Mouse (Mus musculus) stomach, embryonic 16.5 days (tissue): ENCODE measurements around the gene Ptprj. TPM values are rescaled to one million over a fixed set of nuclear protein-coding genes. Genes with fewer than 3 reads are reported as not detected.

Source experiments
- ATAC-seq: fragments of 200-750 bp; cut with Nextera tagmentation; 2 replicates; pipeline ENCODE4 v1.8.0; 2017; ENCODE audit warnings: moderate number of reproducible peaks, moderate TSS enrichment; ENCODE audit not compliant: insufficient read depth, low FRiP score
- H3K27ac ChIP-seq: fragments of 300-500 bp; sonication (generic); 2 replicates; pipeline ENCODE4 v1.5.1; 2014; ENCODE audit warnings: low read length
- H3K27me3 ChIP-seq: fragments of 300-500 bp; sonication (generic); 2 replicates; pipeline ENCODE4 v1.6.1; 2014; ENCODE audit warnings: low read length, control low read depth, mixed read lengths; ENCODE audit not compliant: control insufficient read depth, insufficient read depth
- H3K36me3 ChIP-seq: fragments of 300-500 bp; sonication (generic); 2 replicates; pipeline ENCODE4 v1.6.1; 2014; ENCODE audit warnings: low read length; ENCODE audit not compliant: control insufficient read depth, insufficient read depth
- H3K4me1 ChIP-seq: fragments of 300-500 bp; sonication (generic); 2 replicates; pipeline ENCODE4 v1.6.1; 2014; ENCODE audit warnings: low read length, control low read depth, mixed read lengths; ENCODE audit not compliant: control insufficient read depth, insufficient read depth
- H3K4me2 ChIP-seq: fragments of 300-500 bp; sonication (generic); 2 replicates; pipeline ENCODE4 v1.6.1; 2014; ENCODE audit warnings: low read depth, low read length, mixed read lengths
- H3K4me3 ChIP-seq: fragments of 300-500 bp; sonication (generic); replicated peaks from 2 replicates; pipeline ENCODE4 v1.5.1; 2014; ENCODE audit warnings: mild to moderate bottlenecking, low read length
- H3K9ac ChIP-seq: fragments of 300-500 bp; sonication (generic); 2 replicates; pipeline ENCODE4 v1.6.1; 2014; ENCODE audit warnings: low read length
- H3K9me3 ChIP-seq: fragments of 300-500 bp; sonication (generic); replicated peaks from 2 replicates; pipeline ENCODE4 v1.6.1; 2016; ENCODE audit warnings: low read length, control low read depth; ENCODE audit not compliant: control insufficient read depth
- WGBS: fragments of 180-500 bp; shearing (Covaris S2); extraction: QIAGEN DNeasy Blood & Tissue Kit; methylation state at CpG from one replicate; pipeline ENCODE4 v1.1.7; 2014; 5-methylcytosine and 5-hydroxymethylcytosine counted together
- polyA plus RNA-seq: library from polyadenylated mRNA; unstranded; fragments of >200 nt; fragmentation: Nextera tagmentation; extraction: Ambion mirVana; gene quantifications from 2 replicates; pipeline ENCODE4 v1.2.1, GENCODE M21; 2015

Ptprj gene
- polyA plus RNA-seq, 1 experiment from 2014 or later = 5.0 TPM

DNA sequence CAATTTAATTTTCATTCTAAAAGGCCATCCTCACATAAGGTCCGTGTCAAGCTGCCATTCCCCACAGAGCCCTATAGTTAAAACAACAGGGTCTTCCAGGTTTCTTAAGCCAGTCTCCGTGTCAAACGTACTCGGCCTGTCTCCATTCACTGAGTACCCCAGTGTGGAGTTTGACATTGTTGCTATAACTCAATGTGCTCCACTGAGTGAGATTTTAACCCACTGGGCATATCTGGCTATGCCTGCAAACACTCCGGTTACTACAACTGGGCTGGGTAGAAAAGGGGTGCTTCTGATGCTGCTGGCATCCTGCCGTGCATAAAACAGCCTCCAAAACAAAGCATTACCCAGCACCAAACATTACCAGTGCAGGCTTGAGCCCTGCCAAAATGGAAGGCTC lies 53.5 kb downstream of the Ptprj start:
- H3K9ac ChIP-seq = peak overlapping the region; percentile 34
- peak overlapping the region; percentile 45 for H3K4me2 ChIP-seq
- no peaks in the 10 kb centered on the region for H3K9me3 ChIP-seq
- peak overlapping the region; percentile 95 for H3K27ac ChIP-seq
- H3K36me3 ChIP-seq = no peaks in the 10 kb centered on the region
- ATAC-seq = no peak
- H3K4me1 ChIP-seq = peaks cover 24% of the 10 kb centered on the region
- 23% methylated on average over 6 of the region's 6 CpGs for WGBS
- H3K4me3 ChIP-seq = no peak overlapping the region; the same call in 1 of the 2 replicates
- H3K27me3 ChIP-seq = no peaks in the 10 kb centered on the region

- ATAC-seq = peak; percentile 77; the same call in 1 of the 2 replicates
- Histone ChIP-seq H3K4me3 (no peak overlapping the region; the same call in 1 of the 2 replicates), H3K36me3 (no peaks in the 10 kb centered on the region), H3K4me1 (peaks cover 24% of the 10 kb centered on the region), H3K9me3 (no peaks in the 10 kb centered on the region), H3K27me3 (no peaks in the 10 kb centered on the region), H3K4me2 (peak overlapping the region; percentile 45), H3K27ac (peak overlapping the region; percentile 95), H3K9ac (peak overlapping the region; percentile 34; the same call in 1 of the 2 replicates)
- 10% methylated on average over 6 of the region's 6 CpGs for WGBS
Observed at GRCm38 (mm10) chr2:90526564-90526963, 53.9 kb downstream of the Ptprj start.

GRCm38 (mm10) chr2:90525807-90526206 lies 54.6 kb downstream of the Ptprj start:
- peak overlapping the region; percentile 95 for H3K27ac ChIP-seq
- H3K4me2 ChIP-seq = peak overlapping the region; percentile 45; the same call in 1 of the 2 replicates
- no peak overlapping the region for H3K4me3 ChIP-seq
- 63% methylated on average over 14 of the region's 14 CpGs for WGBS
- no peak for ATAC-seq
- H3K9me3 ChIP-seq = no peaks in the 10 kb centered on the region
- H3K9ac ChIP-seq = no peak overlapping the region
- H3K27me3 ChIP-seq = no peaks in the 10 kb centered on the region
- peaks cover 24% of the 10 kb centered on the region for H3K4me1 ChIP-seq
- H3K36me3 ChIP-seq = no peaks in the 10 kb centered on the region

DNA sequence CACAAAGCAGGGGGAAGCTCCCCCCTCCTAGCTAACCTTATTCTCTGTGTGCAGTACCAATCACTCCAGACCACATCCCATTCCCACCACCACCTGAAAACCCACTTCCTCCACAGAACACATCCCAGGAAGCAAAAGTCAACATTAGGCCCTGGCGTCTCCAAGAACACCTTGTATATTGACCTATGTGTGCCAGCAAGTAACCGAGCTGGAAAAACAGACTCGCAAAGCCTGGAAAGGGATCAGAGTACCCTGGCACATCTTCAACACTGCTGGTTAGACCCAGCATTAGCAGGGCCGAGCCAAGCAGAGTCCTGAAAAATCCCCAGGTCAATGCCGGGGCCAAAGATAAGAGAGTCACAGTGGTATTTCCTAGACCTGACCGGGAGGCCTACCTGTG lies 58.0 kb downstream of the Ptprj start:
- 67% methylated on average over 6 of the region's 6 CpGs for WGBS
- Histone ChIP-seq H3K9me3 (no peaks in the 10 kb centered on the region), H3K4me3 (no peak overlapping the region), H3K9ac (no peak overlapping the region), H3K27me3 (no peaks in the 10 kb centered on the region), H3K4me1 (peaks cover 24% of the 10 kb centered on the region), H3K27ac (no peak overlapping the region), H3K36me3 (no peaks in the 10 kb centered on the region), H3K4me2 (no peak overlapping the region)
- no peak for ATAC-seq

DNA sequence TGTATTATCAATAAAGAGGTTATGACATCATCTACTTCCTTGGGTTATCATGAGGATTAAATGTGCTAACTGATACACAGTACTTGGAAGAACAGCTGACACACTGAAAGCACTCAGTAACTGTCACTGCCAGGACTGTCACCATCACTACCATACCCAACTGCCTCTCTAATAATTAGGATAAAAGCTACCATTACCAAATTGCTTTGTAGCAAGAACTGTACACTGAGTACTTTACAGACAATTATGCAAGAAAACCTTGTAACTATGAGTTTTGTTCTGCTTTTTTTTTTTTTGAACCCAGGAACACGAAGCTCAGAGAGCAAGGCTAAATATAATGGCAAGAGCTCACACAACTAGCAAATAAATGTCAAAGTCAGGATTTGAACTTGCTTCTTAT lies 58.5 kb downstream of the Ptprj start:
- 80% methylated on average over 1 of the region's 1 CpGs for WGBS

GRCm38 (mm10) chr2:90518296-90518695 lies 62.2 kb downstream of the Ptprj start:
- ATAC-seq = no peak
- Histone ChIP-seq H3K4me1 (peaks cover 11% of the 10 kb centered on the region; the same call in 1 of the 2 replicates), H3K36me3 (no peaks in the 10 kb centered on the region), H3K4me2 (no peak overlapping the region), H3K9me3 (no peaks in the 10 kb centered on the region), H3K27ac (no peak overlapping the region), H3K9ac (no peak overlapping the region), H3K27me3 (no peaks in the 10 kb centered on the region), H3K4me3 (no peak overlapping the region)
- WGBS = 81% methylated on average over 6 of the region's 6 CpGs

More for the DNA sequence above, 58.5 kb downstream of the Ptprj start:
- H3K9me3 ChIP-seq = no peaks in the 10 kb centered on the region
- no peak overlapping the region for H3K4me2 ChIP-seq
- no peaks in the 10 kb centered on the region for H3K27me3 ChIP-seq
- no peak for ATAC-seq
- no peaks in the 10 kb centered on the region for H3K36me3 ChIP-seq
- no peak overlapping the region for H3K4me3 ChIP-seq
- peaks cover 21% of the 10 kb centered on the region for H3K4me1 ChIP-seq
- H3K9ac ChIP-seq = no peak overlapping the region
- no peak overlapping the region for H3K27ac ChIP-seq

- ATAC-seq = no peak
- Histone ChIP-seq H3K4me1 (0 out of 2 replicates have a peak, but pooled peaks cover 8% of the 10 kb centered on the region), H3K27ac (no peak overlapping the region), H3K27me3 (no peaks in the 10 kb centered on the region), H3K9me3 (no peaks in the 10 kb centered on the region), H3K4me3 (no peak overlapping the region), H3K36me3 (no peaks in the 10 kb centered on the region), H3K9ac (no peak overlapping the region), H3K4me2 (no peak overlapping the region)
- 72% methylated on average over 5 of the region's 5 CpGs for WGBS
Observed at GRCm38 (mm10) chr2:90514969-90515368, 65.5 kb downstream of the Ptprj start.

- H3K36me3 ChIP-seq = no peaks in the 10 kb centered on the region
- 95% methylated on average over 4 of the region's 4 CpGs for WGBS
- no peak overlapping the region for H3K27ac ChIP-seq
- no peak overlapping the region for H3K4me2 ChIP-seq
- peaks cover 22% of the 10 kb centered on the region for H3K4me1 ChIP-seq
- H3K27me3 ChIP-seq = no peaks in the 10 kb centered on the region
- no peak for ATAC-seq
- no peak overlapping the region for H3K9ac ChIP-seq
- no peak overlapping the region for H3K4me3 ChIP-seq
- H3K9me3 ChIP-seq = no peaks in the 10 kb centered on the region
Observed at GRCm38 (mm10) chr2:90509268-90509667, 71.2 kb downstream of the Ptprj start.

- peak overlapping the region; percentile 88 for H3K27ac ChIP-seq
- no peak overlapping the region for H3K4me2 ChIP-seq
- peaks cover 38% of the 10 kb centered on the region for H3K4me1 ChIP-seq
- no peaks in the 10 kb centered on the region for H3K36me3 ChIP-seq
- H3K27me3 ChIP-seq = no peaks in the 10 kb centered on the region
- H3K9me3 ChIP-seq = no peaks in the 10 kb centered on the region
- 27% methylated on average over 3 of the region's 3 CpGs for WGBS
- H3K9ac ChIP-seq = 0 out of 2 replicates have a peak overlapping the region, but pooled peaks have one; percentile 7
- peak; percentile 71 for ATAC-seq
- no peak overlapping the region for H3K4me3 ChIP-seq
Observed at GRCm38 (mm10) chr2:90506143-90506542, 74.3 kb downstream of the Ptprj start.
